Mouse (Mus musculus) small intestine, adult 2 months (tissue): ENCODE data around the gene Ppp2r1b. TPM values are rescaled to one million over a fixed set of nuclear protein-coding genes. Genes with fewer than 3 reads are reported as not detected.

Source experiments
- H3K27ac ChIP-seq: fragments of 200-500 bp; 2 replicates; pipeline ENCODE4 v1.5.1; 2012; ENCODE audit warnings: low read depth, low read length, control low read depth, inconsistent platforms; ENCODE audit not compliant: insufficient read depth
- H3K27me3 ChIP-seq: fragments of 200-500 bp; 2 replicates; pipeline ENCODE4 v1.6.1; 2012; ENCODE audit warnings: mild to moderate bottlenecking, moderate library complexity, low read length, inconsistent platforms; ENCODE audit not compliant: control insufficient read depth, insufficient read depth
- H3K36me3 ChIP-seq: fragments of 200-500 bp; 2 replicates; pipeline ENCODE4 v1.6.1; 2012; ENCODE audit warnings: mild to moderate bottlenecking, low read length, control low read depth, inconsistent platforms; ENCODE audit not compliant: control insufficient read depth, insufficient read depth
- H3K4me1 ChIP-seq: fragments of 200-500 bp; 2 replicates; pipeline ENCODE4 v1.6.1; 2012; ENCODE audit warnings: low read length, inconsistent platforms, mixed read lengths; ENCODE audit not compliant: control insufficient read depth, insufficient read depth, insufficient read length
- H3K4me3 ChIP-seq: fragments of 200-500 bp; 2 replicates; pipeline ENCODE4 v1.5.1; 2012; ENCODE audit warnings: low read depth, mild to moderate bottlenecking, control low read depth, inconsistent platforms, low read length, moderate library complexity
- CTCF ChIP-seq: fragments of 200-500 bp; IDR thresholded peaks from 2 replicates; pipeline ENCODE4 v1.5.1; 2012; ENCODE audit warnings: low read depth, mild to moderate bottlenecking, control low read depth, inconsistent platforms, low read length, moderate library complexity, mixed read lengths; ENCODE audit not compliant: insufficient replicate concordance, insufficient read length; ENCODE audit errors: extremely low read depth
- POLR2A ChIP-seq: fragments of 200-500 bp; IDR thresholded peaks from 2 replicates; pipeline ENCODE4 v1.6.1; 2012; ENCODE audit warnings: low read depth, mild to moderate bottlenecking, control low read depth, inconsistent platforms, low read length, moderate library complexity
- WGBS: fragments of 180-500 bp; shearing (Covaris S2); methylation state at CpG from one replicate; pipeline ENCODE4 v1.1.7; 2018; 5-methylcytosine and 5-hydroxymethylcytosine counted together
- polyA plus RNA-seq: library from polyadenylated mRNA; depleted of rRNA; stranded (reverse); fragments of >200 nt; gene quantifications from 2 replicates; pipeline ENCODE4 v1.2.3, GENCODE M21; 2012; rRNA removed

Ppp2r1b gene
- polyA plus RNA-seq, 1 experiment = 1.9 TPM

GRCm38 (mm10) chr9:50925801-50926200 lies 80.7 kb downstream of the Ppp2r1b start:
- Histone ChIP-seq H3K27ac (no peak overlapping the region), H3K4me3 (no peak overlapping the region), H3K36me3 (no peaks in the 10 kb centered on the region), H3K27me3 (no peaks in the 10 kb centered on the region), H3K4me1 (peaks cover 6% of the 10 kb centered on the region; the same call in 1 of the 2 replicates)
- 23% methylated on average over 4 of the region's 4 CpGs for WGBS
- no peak for TF ChIP-seq CTCF
- TF ChIP-seq POLR2A = no peak

- Histone ChIP-seq H3K4me1 (no peaks in the 10 kb centered on the region; the same call in 1 of the 2 replicates), H3K27me3 (no peaks in the 10 kb centered on the region), H3K4me3 (no peak overlapping the region), H3K27ac (no peak overlapping the region), H3K36me3 (peaks cover 4% of the 10 kb centered on the region)
- no peak for TF ChIP-seq CTCF
- TF ChIP-seq POLR2A = no peak
These were observed 84.9 kb downstream of the Ppp2r1b start for GRCm38 (mm10) chr9:50929986-50930385.

GRCm38 (mm10) chr9:50941804-50942401 lies 96.8 kb downstream of the Ppp2r1b start:
- Histone ChIP-seq H3K36me3 (no peaks in the 10 kb centered on the region), H3K4me3 (no peak overlapping the region), H3K4me1 (peaks cover 4% of the 10 kb centered on the region; the same call in 1 of the 2 replicates), H3K27me3 (no peaks in the 10 kb centered on the region), H3K27ac (no peak overlapping the region)
- TF ChIP-seq CTCF (no peak), POLR2A (no peak)
- 68% methylated on average over 3 of the region's 3 CpGs for WGBS

- Histone ChIP-seq H3K4me1 (peaks cover 4% of the 10 kb centered on the region; the same call in 1 of the 2 replicates), H3K27me3 (no peaks in the 10 kb centered on the region), H3K27ac (no peak overlapping the region), H3K36me3 (no peaks in the 10 kb centered on the region), H3K4me3 (no peak overlapping the region)
- WGBS = 97% methylated on average over 2 of the region's 2 CpGs
- TF ChIP-seq CTCF = no peak
- no peak for TF ChIP-seq POLR2A
These were observed 97.6 kb downstream of the Ppp2r1b start for GRCm38 (mm10) chr9:50942711-50943110.

Other genes starting within 250 kb of the Ppp2r1b start
- gene Sdhd, start 241.5 kb upstream of the Ppp2r1b start, polyA plus RNA-seq = 307 and 325 TPM in 2 replicates
- 93.7 and 98.1 TPM in 2 replicates for gene Timm8b, start 241.4 kb upstream of the Ppp2r1b start, polyA plus RNA-seq
- 0.28 TPM in 2 replicates for gene Pih1d2, start 228.0 kb upstream of the Ppp2r1b start, polyA plus RNA-seq
- 1.2 and 1.6 TPM in 2 replicates for gene Nkapd1, start 227.8 kb upstream of the Ppp2r1b start, polyA plus RNA-seq
- 5.3 and 10.2 TPM in 2 replicates for gene Dlat, start 185.5 kb upstream of the Ppp2r1b start, polyA plus RNA-seq
- gene Dixdc1, start 105.8 kb upstream of the Ppp2r1b start, polyA plus RNA-seq = 0.57 and 0.75 TPM in 2 replicates
- 7.6 and 15.0 TPM in 2 replicates for gene 2310030G06Rik, start 98.8 kb upstream of the Ppp2r1b start, polyA plus RNA-seq
- 16.7 and 23.1 TPM in 2 replicates for gene Cryab, start 94.0 kb upstream of the Ppp2r1b start, polyA plus RNA-seq
- 3.5 and 7.6 TPM in 2 replicates for gene Hspb2, start 92.9 kb upstream of the Ppp2r1b start, polyA plus RNA-seq
- 2.4 and 2.6 TPM in 2 replicates for gene Fdxacb1, start 77.1 kb upstream of the Ppp2r1b start, polyA plus RNA-seq
- 13.2 and 17.6 TPM in 2 replicates for gene Alg9, start 70.3 kb upstream of the Ppp2r1b start, polyA plus RNA-seq
- 12.6 and 20.7 TPM in 2 replicates for gene 1110032A03Rik, start 69.8 kb upstream of the Ppp2r1b start, polyA plus RNA-seq
- 8.7 and 9.9 TPM in 2 replicates for gene Sik2, start 163.8 kb downstream of the Ppp2r1b start, polyA plus RNA-seq
- not detected in 2 replicates for gene Btg4, start 215.6 kb downstream of the Ppp2r1b start, polyA plus RNA-seq
- gene Layn, start 231.8 kb downstream of the Ppp2r1b start, polyA plus RNA-seq = 0.15 and 0.22 TPM in 2 replicates